Mouse (Mus musculus): ENCODE results near the gene Arrb1. TPM values are rescaled to one million over a fixed set of nuclear protein-coding genes. Genes with fewer than 3 reads are reported as not detected.
A peak's percentile ranks its signal among the peaks of the same experiment; 100 is the strongest.

The Arrb1 gene
- polyA plus RNA-seq, 1 experiment from 2014 or later, result 3.6 TPM

DNA sequence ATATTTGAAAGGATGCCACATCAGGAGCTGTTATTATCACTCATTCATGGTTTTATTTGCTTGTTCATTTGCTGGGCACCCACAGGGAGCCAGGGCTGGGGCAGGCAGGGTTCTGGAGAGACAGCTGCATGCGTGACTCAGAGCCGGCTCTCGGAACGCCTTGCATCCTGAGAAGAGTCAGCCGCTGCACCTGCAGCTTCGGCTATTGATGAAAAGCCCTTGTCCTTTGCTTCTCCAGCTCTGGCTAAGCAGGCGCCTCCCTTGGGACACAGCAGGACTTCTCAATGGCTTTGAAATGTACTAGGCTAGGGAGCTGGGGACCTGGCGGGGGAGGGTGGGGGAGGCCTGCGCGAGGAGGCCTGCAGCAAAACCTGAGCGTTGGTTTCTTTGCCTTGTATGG is 23.8 kb downstream of the Arrb1 start:
- no peaks in the 10 kb centered on the region for H3K9me3 ChIP-seq (ENCODE audit: control insufficient read depth, low read length)
- H3K4me3 ChIP-seq (ENCODE audit: low read length), result no peak overlapping the region
- ATAC-seq (ENCODE audit: low FRiP score, low TSS enrichment), result no peak
- no peaks in the 10 kb centered on the region for H3K36me3 ChIP-seq (ENCODE audit: control insufficient read depth, insufficient read depth, low read length)
- H3K4me2 ChIP-seq (replicated peaks; ENCODE audit: low read depth, low read length), result no peak overlapping the region
- H3K9ac ChIP-seq (ENCODE audit: low read depth, low read length), result no peak overlapping the region
- H3K27ac ChIP-seq (ENCODE audit: low read depth, low read length), result no peak overlapping the region
- WGBS, result 23% methylated on average over 11 of the region's 11 CpGs
- peaks cover 22% of the 10 kb centered on the region for H3K4me1 ChIP-seq (ENCODE audit: control insufficient read depth, insufficient read depth, low read length)
- no peaks in the 10 kb centered on the region for H3K27me3 ChIP-seq (ENCODE audit: control insufficient read depth, insufficient read depth, low read length)

DNA sequence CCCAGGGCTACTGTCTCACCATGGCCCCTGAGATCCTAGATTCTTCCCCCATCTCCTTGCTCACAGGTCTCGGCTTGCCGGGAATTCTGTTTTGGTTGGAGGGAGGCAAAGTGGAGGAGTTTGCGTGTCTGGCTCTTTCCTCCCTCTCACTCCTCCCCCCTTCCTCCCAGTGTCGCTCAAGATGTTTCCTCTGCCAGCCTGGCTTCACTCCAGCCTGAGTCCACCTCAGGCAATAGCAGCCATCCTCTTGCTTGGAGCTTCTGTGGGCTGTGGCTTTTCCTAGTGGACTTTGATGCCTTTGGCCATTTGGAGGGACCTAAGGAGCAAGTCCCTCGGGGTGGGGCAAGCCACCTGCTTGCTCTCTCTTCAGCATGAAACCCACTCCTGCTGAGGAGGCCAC is 27.2 kb downstream of the Arrb1 start:
- Histone ChIP-seq H3K9ac (ENCODE audit: low read depth, low read length) (no peak overlapping the region), H3K9me3 (ENCODE audit: control insufficient read depth, low read length) (no peaks in the 10 kb centered on the region), H3K4me2 (replicated peaks; ENCODE audit: low read depth, low read length) (no peak overlapping the region), H3K27ac (ENCODE audit: low read depth, low read length) (no peak overlapping the region; the same call in 1 of the 2 replicates), H3K27me3 (ENCODE audit: control insufficient read depth, insufficient read depth, low read length) (no peaks in the 10 kb centered on the region), H3K4me3 (ENCODE audit: low read length) (no peak overlapping the region), H3K36me3 (ENCODE audit: control insufficient read depth, insufficient read depth, low read length) (no peaks in the 10 kb centered on the region), H3K4me1 (ENCODE audit: control insufficient read depth, insufficient read depth, low read length) (peaks cover 33% of the 10 kb centered on the region)
- WGBS, result 13% methylated on average over 5 of the region's 5 CpGs
- ATAC-seq (ENCODE audit: low FRiP score, low TSS enrichment), result no peak

DNA sequence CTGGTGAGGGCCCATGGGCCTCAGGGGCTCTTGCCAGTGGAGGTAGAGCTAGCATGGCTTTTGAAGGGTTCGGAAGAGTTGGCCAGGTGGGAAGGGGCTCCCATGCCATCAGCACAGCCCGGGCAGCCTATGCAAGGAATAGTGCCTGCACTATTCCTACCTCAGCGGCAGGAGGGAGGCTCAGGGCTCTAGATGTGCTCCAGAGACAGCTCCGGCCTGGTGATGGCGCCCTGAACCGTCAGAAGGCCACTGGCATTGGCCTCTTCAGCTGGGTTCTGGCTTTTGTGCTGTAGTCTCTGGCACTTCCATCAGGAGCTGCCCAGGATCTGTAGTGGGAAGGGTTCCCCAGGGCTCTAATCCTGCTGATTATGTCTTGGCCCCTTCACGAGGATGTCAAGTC is 28.0 kb downstream of the Arrb1 start:
- H3K36me3 ChIP-seq (ENCODE audit: control insufficient read depth, insufficient read depth, low read length), result no peaks in the 10 kb centered on the region
- peaks cover 33% of the 10 kb centered on the region for H3K4me1 ChIP-seq (ENCODE audit: control insufficient read depth, insufficient read depth, low read length)
- H3K9ac ChIP-seq (ENCODE audit: low read depth, low read length), result no peak overlapping the region
- H3K4me2 ChIP-seq (replicated peaks; ENCODE audit: low read depth, low read length), result no peak overlapping the region
- no peak for ATAC-seq (ENCODE audit: low FRiP score, low TSS enrichment)
- H3K9me3 ChIP-seq (ENCODE audit: control insufficient read depth, low read length), result no peaks in the 10 kb centered on the region
- 59% methylated on average over 7 of the region's 7 CpGs for WGBS
- H3K27ac ChIP-seq (ENCODE audit: low read depth, low read length), result no peak overlapping the region
- no peaks in the 10 kb centered on the region for H3K27me3 ChIP-seq (ENCODE audit: control insufficient read depth, insufficient read depth, low read length)
- H3K4me3 ChIP-seq (ENCODE audit: low read length), result no peak overlapping the region

DNA sequence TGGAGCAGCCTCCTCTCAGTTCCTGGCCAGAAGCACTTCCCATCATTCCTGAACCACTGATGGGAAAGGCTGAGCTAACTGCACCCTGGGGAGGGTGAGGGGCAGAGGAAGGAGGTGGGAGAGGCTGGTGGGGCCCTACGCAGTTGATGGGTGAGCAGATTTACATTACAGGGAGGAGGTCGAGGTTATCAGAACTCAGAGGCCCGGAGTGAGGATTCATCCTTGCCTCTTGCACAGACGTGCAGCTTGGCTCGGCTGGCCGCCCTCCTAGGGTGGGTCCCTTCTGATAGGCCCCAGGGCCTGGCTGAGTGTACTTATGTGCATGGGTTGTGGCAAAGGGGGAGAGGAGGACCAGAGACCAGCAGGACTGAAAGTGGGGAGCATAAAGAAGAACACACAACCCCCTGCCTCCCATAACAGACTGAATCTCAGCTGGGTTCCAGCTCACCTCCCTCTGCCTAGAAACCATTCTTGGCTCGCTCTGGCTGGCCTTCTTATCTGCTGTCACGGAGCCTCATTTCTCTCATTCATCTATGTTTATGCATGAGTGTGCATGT is 30.1 kb downstream of the Arrb1 start:
- H3K4me3 ChIP-seq (ENCODE audit: low read length), result no peak overlapping the region
- H3K4me1 ChIP-seq (ENCODE audit: control insufficient read depth, insufficient read depth, low read length), result peaks cover 36% of the 10 kb centered on the region
- no peak overlapping the region for H3K4me2 ChIP-seq (replicated peaks; ENCODE audit: low read depth, low read length)
- no peaks in the 10 kb centered on the region for H3K27me3 ChIP-seq (ENCODE audit: control insufficient read depth, insufficient read depth, low read length)
- no peaks in the 10 kb centered on the region for H3K9me3 ChIP-seq (ENCODE audit: control insufficient read depth, low read length)
- peak; percentile 41 for ATAC-seq (ENCODE audit: low FRiP score, low TSS enrichment)
- no peaks in the 10 kb centered on the region for H3K36me3 ChIP-seq (ENCODE audit: control insufficient read depth, insufficient read depth, low read length)
- H3K9ac ChIP-seq (ENCODE audit: low read depth, low read length), result no peak overlapping the region
- 25% methylated on average over 8 of the region's 8 CpGs for WGBS
- 0 out of 2 replicates have a peak overlapping the region, but pooled peaks have one; percentile 25 for H3K27ac ChIP-seq (ENCODE audit: low read depth, low read length)

- Histone ChIP-seq H3K27me3 (ENCODE audit: control insufficient read depth, insufficient read depth, low read length) (no peaks in the 10 kb centered on the region), H3K36me3 (ENCODE audit: control insufficient read depth, insufficient read depth, low read length) (no peaks in the 10 kb centered on the region; the same call in 1 of the 2 replicates), H3K4me2 (replicated peaks; ENCODE audit: low read depth, low read length) (0 out of 2 replicates have a peak overlapping the region, but pooled peaks have one; percentile 6), H3K27ac (ENCODE audit: low read depth, low read length) (0 out of 2 replicates have a peak overlapping the region, but pooled peaks have one; percentile 43), H3K4me3 (ENCODE audit: low read length) (no peak overlapping the region), H3K9ac (ENCODE audit: low read depth, low read length) (no peak overlapping the region), H3K4me1 (ENCODE audit: control insufficient read depth, insufficient read depth, low read length) (peaks cover 18% of the 10 kb centered on the region), H3K9me3 (ENCODE audit: control insufficient read depth, low read length) (no peaks in the 10 kb centered on the region)
- WGBS, result 31% methylated on average over 5 of the region's 5 CpGs
- peak; percentile 48; the same call in 1 of the 2 replicates for ATAC-seq (ENCODE audit: low FRiP score, low TSS enrichment)
Observed at GRCm38 (mm10) chr7:99570680-99571079, 35.4 kb downstream of the Arrb1 start.

DNA sequence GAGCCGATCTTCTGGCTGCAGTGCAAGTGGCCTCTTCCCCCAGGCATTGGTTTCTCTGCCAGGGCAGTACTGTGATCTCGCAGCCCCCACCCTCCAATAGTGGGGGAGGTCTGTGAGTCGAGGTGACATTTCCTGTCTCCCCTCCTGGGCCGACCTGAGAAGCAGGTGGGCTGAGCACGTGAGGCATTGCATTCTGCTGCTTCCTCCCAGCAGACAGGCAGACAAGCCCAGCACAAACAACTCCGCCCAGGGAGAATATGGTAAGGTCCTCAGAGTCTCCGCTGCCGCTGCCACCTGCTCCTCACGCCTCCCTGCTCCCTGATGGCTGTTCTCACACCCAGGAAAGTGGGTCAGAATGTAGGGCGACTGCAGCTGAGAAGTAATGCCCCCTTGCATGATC is 37.7 kb downstream of the Arrb1 start:
- no peak overlapping the region for H3K4me2 ChIP-seq (replicated peaks; ENCODE audit: low read depth, low read length)
- ATAC-seq (ENCODE audit: low FRiP score, low TSS enrichment), result no peak
- H3K4me1 ChIP-seq (ENCODE audit: control insufficient read depth, insufficient read depth, low read length), result peaks cover 18% of the 10 kb centered on the region
- H3K36me3 ChIP-seq (ENCODE audit: control insufficient read depth, insufficient read depth, low read length), result no peaks in the 10 kb centered on the region; the same call in 1 of the 2 replicates
- no peaks in the 10 kb centered on the region for H3K27me3 ChIP-seq (ENCODE audit: control insufficient read depth, insufficient read depth, low read length)
- H3K9ac ChIP-seq (ENCODE audit: low read depth, low read length), result no peak overlapping the region
- 0 out of 2 replicates have a peak overlapping the region, but pooled peaks have one; percentile 24 for H3K27ac ChIP-seq (ENCODE audit: low read depth, low read length)
- no peak overlapping the region for H3K4me3 ChIP-seq (ENCODE audit: low read length)
- WGBS, result 31% methylated on average over 10 of the region's 10 CpGs
- H3K9me3 ChIP-seq (ENCODE audit: control insufficient read depth, low read length), result no peaks in the 10 kb centered on the region

- H3K27me3 ChIP-seq (ENCODE audit: control insufficient read depth, insufficient read depth, low read length), result no peaks in the 10 kb centered on the region
- no peaks in the 10 kb centered on the region for H3K9me3 ChIP-seq (ENCODE audit: control insufficient read depth, low read length)
- 37% methylated on average over 4 of the region's 4 CpGs for WGBS
- no peak overlapping the region for H3K27ac ChIP-seq (ENCODE audit: low read depth, low read length)
- peaks cover 18% of the 10 kb centered on the region for H3K4me1 ChIP-seq (ENCODE audit: control insufficient read depth, insufficient read depth, low read length)
- no peak for ATAC-seq (ENCODE audit: low FRiP score, low TSS enrichment)
- no peak overlapping the region for H3K4me3 ChIP-seq (ENCODE audit: low read length)
- H3K36me3 ChIP-seq (ENCODE audit: control insufficient read depth, insufficient read depth, low read length), result no peaks in the 10 kb centered on the region; the same call in 1 of the 2 replicates
- no peak overlapping the region for H3K9ac ChIP-seq (ENCODE audit: low read depth, low read length)
- no peak overlapping the region for H3K4me2 ChIP-seq (replicated peaks; ENCODE audit: low read depth, low read length)
Observed at GRCm38 (mm10) chr7:99573351-99573750, 38.1 kb downstream of the Arrb1 start.

DNA sequence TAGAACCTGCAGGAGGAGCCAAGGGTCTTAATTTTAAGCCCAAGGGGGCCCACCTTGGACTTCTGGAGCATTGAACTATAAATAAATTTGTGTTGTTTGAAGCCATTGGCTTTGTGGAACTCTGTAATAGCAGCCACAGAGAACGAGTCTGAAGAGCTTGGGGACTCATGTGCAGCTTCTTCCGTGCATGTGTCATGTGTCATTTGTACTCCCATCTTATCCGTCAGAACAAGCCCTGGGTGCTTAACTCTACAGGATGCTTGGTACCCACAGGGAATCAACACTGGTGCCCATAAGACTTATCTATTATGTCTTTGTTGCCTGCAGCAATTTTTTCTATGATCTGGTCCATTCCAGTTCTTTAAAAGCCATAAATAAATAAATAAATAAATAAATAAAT is 43.0 kb downstream of the Arrb1 start:
- no peaks in the 10 kb centered on the region for H3K36me3 ChIP-seq (ENCODE audit: control insufficient read depth, insufficient read depth, low read length)
- H3K9me3 ChIP-seq (ENCODE audit: control insufficient read depth, low read length), result no peaks in the 10 kb centered on the region
- H3K4me2 ChIP-seq (replicated peaks; ENCODE audit: low read depth, low read length), result no peak overlapping the region
- H3K27ac ChIP-seq (ENCODE audit: low read depth, low read length), result no peak overlapping the region
- 80% methylated on average over 3 of the region's 3 CpGs for WGBS
- no peaks in the 10 kb centered on the region; the same call in 1 of the 2 replicates for H3K4me1 ChIP-seq (ENCODE audit: control insufficient read depth, insufficient read depth, low read length)
- H3K27me3 ChIP-seq (ENCODE audit: control insufficient read depth, insufficient read depth, low read length), result no peaks in the 10 kb centered on the region; the same call in 1 of the 2 replicates
- H3K9ac ChIP-seq (ENCODE audit: low read depth, low read length), result no peak overlapping the region
- no peak for ATAC-seq (ENCODE audit: low FRiP score, low TSS enrichment)
- no peak overlapping the region for H3K4me3 ChIP-seq (ENCODE audit: low read length)

- Histone ChIP-seq H3K4me1 (ENCODE audit: control insufficient read depth, insufficient read depth, low read length) (no peaks in the 10 kb centered on the region; the same call in 1 of the 2 replicates), H3K9me3 (ENCODE audit: control insufficient read depth, low read length) (no peaks in the 10 kb centered on the region), H3K4me2 (replicated peaks; ENCODE audit: low read depth, low read length) (no peak overlapping the region), H3K27me3 (ENCODE audit: control insufficient read depth, insufficient read depth, low read length) (no peaks in the 10 kb centered on the region; the same call in 1 of the 2 replicates), H3K9ac (ENCODE audit: low read depth, low read length) (no peak overlapping the region), H3K4me3 (ENCODE audit: low read length) (no peak overlapping the region), H3K36me3 (ENCODE audit: control insufficient read depth, insufficient read depth, low read length) (no peaks in the 10 kb centered on the region), H3K27ac (ENCODE audit: low read depth, low read length) (no peak overlapping the region)
- ATAC-seq (ENCODE audit: low FRiP score, low TSS enrichment), result no peak
- WGBS, result 8% methylated on average over 15 of the region's 16 CpGs
Observed at GRCm38 (mm10) chr7:99579491-99580190, 44.4 kb downstream of the Arrb1 start.

Measured in kidney, embryonic 14.5 days (tissue).